Mouse (Mus musculus) embryonic facial prominence, embryonic 14.5 days (tissue): Measurements from ENCODE around the gene Prrt2. TPM values are rescaled to one million over a fixed set of nuclear protein-coding genes. Genes with fewer than 3 reads are reported as not detected.

ENCODE experiments used
- ATAC-seq: fragments of 200-750 bp; cut with Nextera tagmentation; 2 replicates; pipeline ENCODE4 v1.8.0; 2017; ENCODE audit warnings: low read depth, moderate number of reproducible peaks, moderate TSS enrichment
- DNase-seq: peaks from one replicate; pipeline ENCODE4 v3.0.0-alpha.2; 2015; ENCODE audit warnings: low spot score
- H3K27ac ChIP-seq: fragments of 300-500 bp; sonication (generic); replicated peaks from 2 replicates; pipeline ENCODE4 v1.5.1; 2014; ENCODE audit warnings: low read depth, mild to moderate bottlenecking, low read length, moderate library complexity
- H3K27me3 ChIP-seq: fragments of 300-500 bp; sonication (generic); replicated peaks from 2 replicates; pipeline ENCODE4 v1.6.1; 2014; ENCODE audit warnings: low read length; ENCODE audit not compliant: control insufficient read depth, insufficient read depth
- H3K36me3 ChIP-seq: fragments of 300-500 bp; sonication (generic); 2 replicates; pipeline ENCODE4 v1.6.1; 2014; ENCODE audit warnings: low read length, mixed read lengths; ENCODE audit not compliant: control insufficient read depth, insufficient read depth
- H3K4me1 ChIP-seq: fragments of 300-500 bp; sonication (generic); 2 replicates; pipeline ENCODE4 v1.6.1; 2014; ENCODE audit warnings: antibody characterized with exemption, low read length; ENCODE audit not compliant: control insufficient read depth, insufficient read depth
- H3K4me2 ChIP-seq: fragments of 300-500 bp; sonication (generic); 2 replicates; pipeline ENCODE4 v1.6.1; 2014; ENCODE audit warnings: low read depth, mild to moderate bottlenecking, low read length, moderate library complexity, mixed read lengths
- H3K4me3 ChIP-seq: fragments of 300-500 bp; sonication (generic); 2 replicates; pipeline ENCODE4 v1.5.1; 2014; ENCODE audit warnings: low read depth, mild to moderate bottlenecking, low read length
- H3K9ac ChIP-seq: fragments of 300-500 bp; sonication (generic); 2 replicates; pipeline ENCODE4 v1.6.1; 2014; ENCODE audit warnings: low read depth, mild to moderate bottlenecking, low read length, moderate library complexity, mixed read lengths
- H3K9me3 ChIP-seq: fragments of 300-500 bp; sonication (generic); 2 replicates; pipeline ENCODE4 v1.6.1; 2016; ENCODE audit warnings: low read length; ENCODE audit not compliant: control insufficient read depth
- WGBS: fragments of 180-500 bp; shearing (Covaris S2); extraction: QIAGEN DNeasy Blood & Tissue Kit; methylation state at CpG from one replicate; pipeline ENCODE4 v1.1.7; 2014; 5-methylcytosine and 5-hydroxymethylcytosine counted together
- polyA plus RNA-seq: library from polyadenylated mRNA; unstranded; fragments of >200 nt; fragmentation: Nextera tagmentation; extraction: Ambion mirVana; gene quantifications from 2 replicates; pipeline ENCODE4 v1.2.1, GENCODE M21; 2014

Gene Prrt2
- polyA plus RNA-seq, 1 experiment from 2014 or later, result 19.5 TPM

DNA sequence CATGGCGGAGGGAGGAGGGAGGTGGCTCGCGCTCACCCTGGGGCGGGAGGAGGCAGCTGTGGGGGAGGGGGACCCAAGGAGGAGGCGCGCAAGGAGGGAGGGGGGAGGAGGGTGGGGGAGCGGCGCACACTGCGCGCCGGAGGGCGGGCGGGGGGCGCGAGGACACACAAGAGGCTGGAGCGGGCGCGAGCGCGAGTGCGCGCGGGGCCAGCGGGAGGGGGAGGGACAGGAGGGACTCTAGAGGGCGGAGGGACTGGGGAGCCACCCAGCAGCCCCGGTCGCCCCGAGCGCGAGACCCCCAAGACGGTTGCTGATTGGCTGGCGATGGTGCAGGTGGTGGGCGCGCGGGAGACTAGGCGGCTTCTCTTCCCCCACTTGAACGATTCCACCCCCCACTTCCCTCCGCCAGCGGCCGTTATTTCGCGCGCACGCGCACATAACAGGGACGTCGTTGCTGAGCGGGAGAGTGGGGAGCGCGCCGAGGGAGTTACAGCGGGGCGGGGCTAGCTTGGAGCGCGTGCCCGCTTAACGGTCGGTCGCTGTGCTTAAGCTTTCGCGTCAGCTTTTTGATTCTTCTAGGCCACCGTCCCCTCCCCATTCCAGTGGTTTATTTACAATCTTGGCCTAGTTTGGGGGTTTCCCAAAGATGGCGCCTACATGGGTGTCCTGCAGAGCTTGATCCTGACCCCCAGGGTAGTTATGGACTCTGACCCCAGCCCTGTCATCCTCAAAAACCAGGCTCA lies 6.1 kb upstream of the Prrt2 start, which contains the start of gene Maz:
Gene Maz (minus strand): TSS at position 54 of the 743 bp plus-strand sequence.
- 2% methylated on average over 29 of the region's 63 CpGs for WGBS
- H3K27me3 ChIP-seq, result no peaks in the 10 kb centered on the region
- peak within 1 kb of the TSS; percentile 99 for H3K27ac ChIP-seq
- peaks cover 64% of the 10 kb centered on the region for H3K36me3 ChIP-seq
- peak within 1 kb of the TSS; percentile 87 for H3K4me3 ChIP-seq
- DNase-seq (peak; percentile 99), ATAC-seq (peak; percentile 92)
- no peaks in the 10 kb centered on the region for H3K9me3 ChIP-seq
- H3K4me2 ChIP-seq, result peak within 1 kb of the TSS; percentile 79
- peak within 1 kb of the TSS; percentile 98 for H3K9ac ChIP-seq
- H3K4me1 ChIP-seq, result peaks cover 18% of the 10 kb centered on the region

DNA sequence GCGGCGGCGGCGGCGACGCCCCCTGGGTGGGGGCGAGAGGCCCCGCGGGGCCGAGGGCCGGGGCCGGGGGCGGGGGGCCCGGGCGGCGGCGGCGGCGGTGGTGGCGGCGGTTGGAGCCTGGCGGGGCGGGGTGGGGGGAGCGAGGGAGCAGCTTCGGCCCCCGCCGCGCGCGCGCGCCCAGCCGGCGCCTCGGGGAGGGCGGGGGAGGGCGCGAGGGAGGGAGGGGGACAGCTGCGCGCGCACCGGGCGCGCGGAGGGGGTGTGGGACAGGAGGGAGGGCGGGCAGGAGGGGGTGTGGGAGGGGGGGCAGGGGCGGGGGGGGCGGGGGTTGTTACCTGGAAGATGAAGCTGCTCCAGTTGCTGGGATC lies 5.6 kb upstream of the Prrt2 start:
- Histone ChIP-seq H3K4me2 (peak overlapping the region; percentile 79), H3K4me3 (peak overlapping the region; percentile 87), H3K27ac (peak overlapping the region; percentile 99), H3K27me3 (no peaks in the 10 kb centered on the region), H3K9me3 (no peaks in the 10 kb centered on the region), H3K4me1 (peaks cover 18% of the 10 kb centered on the region), H3K9ac (peak overlapping the region; percentile 98), H3K36me3 (peaks cover 61% of the 10 kb centered on the region)
- peak; percentile 1; the same call in 1 of the 2 replicates for ATAC-seq
- no peak for DNase-seq
- WGBS, result no CpG with 5 or more reads among the region's 48 CpGs

DNA sequence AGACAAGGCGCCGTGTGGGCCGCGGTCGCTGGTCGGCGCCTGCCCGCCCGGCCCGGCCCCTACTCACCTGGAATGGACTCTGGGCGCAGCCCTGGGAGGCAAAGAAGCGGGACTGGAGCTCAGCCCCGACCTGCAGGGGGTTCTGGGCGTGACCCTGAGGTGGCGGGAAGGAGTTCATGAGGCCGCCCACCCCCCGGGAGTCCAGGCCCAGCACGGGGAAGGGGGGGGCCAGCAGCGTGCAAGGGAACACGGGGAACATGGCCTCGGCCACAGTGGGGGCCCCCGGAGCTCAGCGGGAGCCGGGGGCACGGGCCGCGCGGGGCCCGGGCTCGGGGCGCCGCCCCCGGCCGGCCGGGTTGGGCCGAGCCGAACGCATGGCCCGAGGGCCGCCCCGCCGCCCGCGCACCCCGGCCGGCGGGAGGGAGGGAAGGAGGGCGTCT lies 5.2 kb upstream of the Prrt2 start:
- ATAC-seq (peak; percentile 16), DNase-seq (peak; percentile 88)
- H3K36me3 ChIP-seq, result peaks cover 57% of the 10 kb centered on the region
- H3K9me3 ChIP-seq, result no peaks in the 10 kb centered on the region
- peaks cover 18% of the 10 kb centered on the region for H3K4me1 ChIP-seq
- peak overlapping the region; percentile 99 for H3K27ac ChIP-seq
- peak overlapping the region; percentile 87 for H3K4me3 ChIP-seq
- peak overlapping the region; percentile 79 for H3K4me2 ChIP-seq
- peak overlapping the region; percentile 98 for H3K9ac ChIP-seq
- WGBS, result 0% methylated on average over 7 of the region's 48 CpGs
- no peaks in the 10 kb centered on the region for H3K27me3 ChIP-seq

DNA sequence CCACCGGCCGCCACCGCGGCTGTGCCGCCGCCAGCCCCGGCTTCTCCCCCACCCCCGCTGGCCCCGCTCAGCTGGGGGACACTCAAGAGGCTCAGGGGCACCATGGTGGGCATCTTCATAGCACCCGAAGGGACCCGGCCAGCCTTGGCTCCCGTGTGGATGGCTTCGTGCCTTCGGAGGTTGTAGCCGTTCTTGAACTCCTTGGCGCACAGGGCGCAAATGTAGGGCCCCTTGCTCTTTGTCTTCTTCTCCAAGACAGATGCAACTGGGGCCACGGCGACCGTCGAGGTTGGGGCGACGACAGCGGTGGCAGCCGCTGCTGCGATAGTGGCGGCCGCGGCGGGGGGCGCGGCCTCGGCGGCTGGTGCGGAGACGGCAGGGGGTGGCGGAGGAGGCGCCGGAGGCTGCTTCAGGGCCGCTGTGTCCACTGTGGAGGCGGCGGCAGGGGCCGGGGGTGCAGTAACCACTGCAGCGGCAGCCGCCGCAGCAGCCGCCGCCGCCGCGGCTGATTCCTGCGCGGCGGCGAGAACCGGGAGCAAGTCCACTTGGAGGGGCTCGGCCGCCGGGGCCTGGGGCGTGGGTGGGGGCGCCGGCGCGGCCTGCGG lies 4.6 kb upstream of the Prrt2 start:
- H3K36me3 ChIP-seq, result peaks cover 51% of the 10 kb centered on the region
- peak overlapping the region; percentile 98 for H3K9ac ChIP-seq
- peak overlapping the region; percentile 79 for H3K4me2 ChIP-seq
- 1% methylated on average over 17 of the region's 65 CpGs for whole genome bisulfite sequencing
- no peaks in the 10 kb centered on the region for H3K27me3 ChIP-seq
- peak overlapping the region; percentile 99 for H3K27ac ChIP-seq
- DNase-seq, result peak; percentile 44
- H3K4me1 ChIP-seq, result peaks cover 18% of the 10 kb centered on the region
- no peak for ATAC-seq
- H3K9me3 ChIP-seq, result no peaks in the 10 kb centered on the region
- peak overlapping the region; percentile 87 for H3K4me3 ChIP-seq

DNA sequence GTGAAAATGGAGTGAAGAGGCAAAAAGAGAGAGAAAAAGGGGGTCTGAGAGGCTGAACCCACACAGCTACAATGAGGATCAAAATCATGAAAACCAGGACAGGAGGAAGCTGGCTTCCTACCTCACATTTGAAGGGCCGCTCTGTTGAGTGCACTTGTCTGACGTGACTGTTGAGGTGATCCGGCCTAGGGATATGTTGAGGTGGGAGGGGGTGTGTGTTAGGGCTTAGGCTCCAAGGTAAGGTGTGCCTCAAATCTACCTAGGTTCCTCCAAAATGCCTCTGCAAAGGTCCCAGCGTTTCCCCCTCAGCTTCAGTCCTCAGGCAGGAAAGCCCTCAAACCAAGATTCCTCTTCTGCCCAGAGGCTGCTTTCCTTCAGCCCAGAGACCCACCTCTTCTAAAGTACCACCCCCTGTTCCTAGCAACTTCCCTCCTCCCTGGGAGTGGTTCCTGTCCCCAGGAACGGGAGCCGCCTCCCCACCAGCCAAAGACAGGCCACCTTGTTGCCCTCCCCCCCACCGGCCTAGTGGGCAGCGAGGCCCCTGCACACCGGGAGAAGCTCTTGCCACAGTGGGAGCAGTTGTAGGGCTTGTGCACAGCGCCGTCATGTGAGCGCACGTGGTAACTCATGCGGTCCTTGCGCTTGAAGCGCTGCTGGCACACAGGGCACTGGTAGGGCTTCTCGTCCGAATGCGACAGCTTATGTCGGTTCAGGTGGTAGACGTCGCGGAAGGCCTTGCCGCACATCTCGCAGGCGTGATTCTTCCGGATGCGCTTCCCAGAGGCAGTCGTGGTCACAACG lies 3.9 kb upstream of the Prrt2 start:
- 2% methylated on average over 26 of the region's 30 CpGs for WGBS
- H3K4me2 ChIP-seq, result peak overlapping the region; percentile 79
- peaks cover 44% of the 10 kb centered on the region for H3K36me3 ChIP-seq
- no peaks in the 10 kb centered on the region for H3K9me3 ChIP-seq
- peak overlapping the region; percentile 98 for H3K9ac ChIP-seq
- H3K27me3 ChIP-seq, result no peaks in the 10 kb centered on the region
- H3K4me3 ChIP-seq, result peak overlapping the region; percentile 87
- ATAC-seq (peak; percentile 23), DNase-seq (peak; percentile 94)
- H3K4me1 ChIP-seq, result peaks cover 21% of the 10 kb centered on the region
- peak overlapping the region; percentile 99 for H3K27ac ChIP-seq

DNA sequence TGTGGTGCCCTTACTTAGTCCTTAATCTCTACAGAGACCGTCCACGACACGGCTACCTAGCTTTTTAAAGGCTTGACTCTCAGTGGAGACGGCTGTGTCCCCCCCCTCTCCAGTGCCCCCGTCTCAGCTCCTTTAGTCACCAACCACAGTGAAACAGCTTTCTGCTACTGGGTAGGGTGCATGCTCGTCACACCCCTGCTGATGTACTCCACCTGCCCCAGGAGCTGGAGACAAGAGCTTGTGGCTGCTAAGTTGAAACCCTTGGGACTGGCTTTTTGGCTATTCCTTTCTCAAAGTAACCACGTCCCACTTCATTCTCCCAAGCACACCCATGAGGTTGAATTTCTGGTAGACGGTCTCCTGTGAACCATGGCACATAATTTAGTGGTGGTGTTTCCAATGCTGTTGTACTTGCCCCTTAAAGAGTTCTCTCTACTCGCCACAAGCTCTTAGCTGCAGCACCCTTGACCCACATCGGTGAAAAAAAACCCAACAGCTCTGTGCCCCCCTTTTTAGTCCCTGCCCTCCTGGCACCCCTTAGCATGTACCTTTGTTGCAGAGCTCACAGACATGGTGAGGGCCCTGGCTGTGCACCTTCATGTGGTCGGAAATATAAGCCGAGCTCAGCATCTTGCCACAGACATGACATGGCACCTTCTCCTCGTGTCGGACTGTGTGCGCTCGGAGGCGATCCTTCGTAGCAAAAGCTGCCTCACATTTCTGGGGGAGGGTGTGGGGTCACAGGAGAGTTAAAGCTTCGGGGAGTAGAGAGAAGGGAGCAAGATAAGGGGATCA lies 3.1 kb upstream of the Prrt2 start:
- Histone ChIP-seq H3K4me1 (peaks cover 28% of the 10 kb centered on the region), H3K4me2 (peak overlapping the region; percentile 79), H3K9me3 (no peaks in the 10 kb centered on the region), H3K9ac (peak overlapping the region; percentile 98), H3K4me3 (peak overlapping the region; percentile 87), H3K36me3 (peaks cover 41% of the 10 kb centered on the region), H3K27ac (peak overlapping the region; percentile 99; the same call in 1 of the 2 replicates), H3K27me3 (no peaks in the 10 kb centered on the region)
- ATAC-seq (no peak), DNase-seq (no peak)
- 19% methylated on average over 19 of the region's 19 CpGs for WGBS

DNA sequence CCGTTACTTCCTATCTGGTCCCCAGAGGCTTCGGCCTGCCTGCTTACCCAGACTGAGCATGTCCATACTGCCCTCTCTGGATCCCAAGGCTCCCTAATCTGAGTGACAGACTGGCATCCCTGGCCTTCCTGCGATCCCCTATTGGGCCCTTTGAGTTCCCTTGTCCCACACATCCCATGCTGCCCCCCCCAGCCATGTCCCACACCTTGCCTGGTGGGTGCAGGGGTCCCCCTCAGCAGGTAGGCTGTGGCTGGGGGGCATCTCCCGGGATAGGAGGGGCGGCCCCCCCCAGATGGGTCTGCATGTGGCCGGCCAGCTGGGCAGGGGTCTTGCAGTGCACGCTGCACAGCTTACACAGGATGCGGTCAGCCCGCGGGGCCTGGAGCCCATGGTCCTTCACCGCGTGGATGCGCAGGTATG lies 2.3 kb upstream of the Prrt2 start:
- DNase-seq (no peak), ATAC-seq (no peak)
- peak overlapping the region; percentile 98 for H3K9ac ChIP-seq
- H3K9me3 ChIP-seq, result no peaks in the 10 kb centered on the region
- H3K4me2 ChIP-seq, result peak overlapping the region; percentile 79
- H3K4me1 ChIP-seq, result peaks cover 34% of the 10 kb centered on the region
- H3K36me3 ChIP-seq, result peaks cover 36% of the 10 kb centered on the region
- peak overlapping the region; percentile 87 for H3K4me3 ChIP-seq
- WGBS, result 85% methylated on average over 8 of the region's 13 CpGs
- no peaks in the 10 kb centered on the region for H3K27me3 ChIP-seq
- H3K27ac ChIP-seq, result no peak overlapping the region
